Mouse (Mus musculus) heart, adult 9 months (tissue): Measurements from ENCODE around the gene Tax1bp1.
"Not testable (repeated sequence)": the region's sequence is repeated elsewhere in the genome, so short reads cannot be mapped to it uniquely, and the experiment has no call there.

Source experiments
- DNase-seq, 2 experiments: peaks; one replicate each; pipeline ENCODE4 v3.0.0; 2022; ENCODE audit warnings: low spot score in 2 of 2

The Tax1bp1 gene

DNA sequence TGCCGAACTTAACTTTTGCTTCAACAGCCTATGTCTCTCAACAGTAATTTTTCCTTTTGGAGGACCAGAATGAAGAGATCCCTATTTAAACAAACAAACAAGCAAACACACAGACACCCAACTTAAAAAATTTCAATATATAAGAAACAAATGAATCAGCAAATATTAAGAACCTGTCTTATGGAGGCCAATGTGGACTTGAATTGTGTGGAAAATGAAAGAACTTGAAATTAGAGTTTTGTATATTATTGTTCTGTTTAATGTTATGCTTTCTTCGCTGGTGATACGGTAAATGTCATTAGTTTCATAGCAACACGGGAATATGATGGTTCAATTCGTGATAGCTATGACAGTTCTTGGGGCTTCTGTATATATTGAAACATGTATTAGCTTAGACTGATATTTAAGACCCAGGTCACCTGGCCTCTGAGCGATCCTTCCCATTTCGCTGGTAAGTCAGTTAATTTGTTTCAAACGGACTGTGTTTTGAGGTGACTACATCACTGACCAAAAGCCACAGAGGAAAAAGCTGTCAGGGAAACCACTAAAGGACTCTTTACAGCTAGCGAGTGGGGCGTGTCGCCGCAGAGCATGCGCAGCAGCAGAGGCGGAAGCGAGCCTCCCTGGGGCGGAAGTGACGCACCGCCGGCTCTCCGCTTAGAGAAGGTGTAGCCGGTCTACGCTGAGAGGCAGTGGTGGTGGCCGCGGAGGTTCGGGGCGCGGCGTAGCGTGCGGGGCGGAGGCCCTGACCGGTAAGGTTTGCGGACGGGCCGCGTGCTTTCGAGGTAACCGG lies at the start of gene Tax1bp1:
Gene Tax1bp1 (plus strand): TSS at position 626 of the 793 bp plus-strand sequence.
- DNase-seq: peak; percentile 92 to 94

DNA sequence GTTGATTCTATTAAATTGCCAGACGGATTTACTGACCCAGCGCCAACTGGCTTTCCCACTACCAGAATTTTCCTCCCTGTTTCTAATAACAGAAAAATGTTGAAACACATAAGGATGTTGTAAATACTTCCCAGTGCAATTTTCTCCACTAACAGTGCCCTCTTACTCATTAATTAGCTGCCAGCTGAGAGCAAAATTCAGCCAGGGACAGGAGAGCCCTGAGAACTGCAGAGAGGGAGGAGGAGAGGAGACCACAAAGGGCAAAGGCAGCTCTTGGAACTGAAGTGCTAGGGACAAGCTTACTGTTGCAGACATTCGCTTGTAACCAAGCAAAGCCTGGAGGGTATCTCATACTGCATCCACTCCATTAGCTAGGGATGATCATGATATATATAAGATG lies 45.9 kb upstream of the Tax1bp1 start:
- no peak for DNase-seq

DNA sequence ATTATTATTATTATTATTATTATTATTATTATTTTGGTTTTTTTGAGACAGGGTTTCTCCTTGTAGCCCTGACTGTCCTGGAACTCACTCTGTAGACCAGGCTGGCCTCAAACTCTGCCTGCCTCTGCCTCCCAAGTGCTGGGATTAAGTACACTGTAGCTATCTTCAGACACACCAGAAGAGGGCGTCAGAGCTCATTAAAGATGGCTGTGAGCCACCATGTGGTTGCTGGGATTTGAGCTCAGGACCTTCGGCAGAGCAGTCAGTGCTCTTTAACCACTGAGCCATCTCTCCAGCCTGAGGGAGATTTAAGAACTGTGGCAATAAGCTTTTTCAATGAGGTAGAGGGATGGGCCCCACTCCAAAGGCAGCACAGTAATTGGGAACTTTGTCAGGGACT lies 43.7 kb upstream of the Tax1bp1 start:
- not testable (repeated sequence) for DNase-seq

DNA sequence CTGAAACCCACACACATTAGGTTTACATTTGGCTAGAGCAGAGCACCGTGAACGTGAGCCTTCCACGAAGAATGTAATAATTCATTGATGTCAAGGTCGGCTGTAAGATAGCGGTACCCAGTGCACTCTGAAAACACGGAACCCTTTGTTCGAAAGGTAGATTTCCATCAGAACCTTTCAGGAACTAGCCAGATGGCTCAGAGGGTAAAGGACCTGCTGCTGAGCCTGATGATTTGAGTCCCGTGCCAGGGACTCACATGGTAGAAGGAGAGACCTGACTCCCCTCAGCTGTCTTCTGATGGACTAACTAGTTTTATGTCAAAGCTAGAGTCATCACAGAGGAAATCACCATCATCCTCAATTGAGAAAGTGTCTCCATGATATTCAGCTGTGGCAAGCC lies 41.7 kb upstream of the Tax1bp1 start:
- no peak for DNase-seq

DNA sequence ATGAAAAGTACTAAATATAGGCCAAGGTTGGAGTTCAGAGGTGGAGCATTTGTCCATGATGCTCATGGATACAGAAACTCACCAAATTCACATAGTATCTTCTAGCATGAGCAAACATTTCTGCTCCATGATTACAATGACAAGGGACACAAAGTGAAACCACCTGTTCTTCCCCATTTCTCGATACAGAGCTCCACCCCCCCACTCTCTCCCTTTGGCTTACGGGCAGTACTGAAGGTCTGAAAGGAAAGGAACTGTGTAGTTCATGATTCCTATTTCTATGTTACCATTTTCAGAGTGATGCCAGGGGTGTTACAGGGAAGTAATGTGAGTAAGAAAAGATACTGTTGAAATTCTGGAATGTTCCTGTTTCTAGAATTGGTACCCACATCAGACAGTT lies 41.0 kb upstream of the Tax1bp1 start:
- DNase-seq: no peak

DNA sequence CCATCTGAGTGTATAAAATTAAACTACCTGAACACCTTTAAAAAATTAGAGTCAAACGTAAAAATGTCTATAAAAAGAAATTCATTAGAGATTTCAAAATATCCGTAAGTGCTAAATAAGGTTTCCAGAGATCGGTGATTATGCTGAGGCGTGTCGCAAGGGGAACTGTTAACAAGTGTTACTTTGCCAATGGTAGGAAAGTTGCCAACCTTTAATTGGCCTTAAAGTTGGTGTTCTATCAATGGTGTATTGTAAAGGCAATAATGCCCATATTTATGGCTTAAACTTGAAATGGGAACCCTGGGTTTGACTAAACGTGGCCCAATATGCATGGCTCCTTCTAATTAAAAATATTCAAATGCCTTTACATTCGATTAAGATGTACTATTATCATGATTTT lies 39.8 kb upstream of the Tax1bp1 start:
- DNase-seq: no peak

GRCm38 (mm10) chr6:52674541-52674940 lies 39.0 kb upstream of the Tax1bp1 start:
- no peak for DNase-seq

DNA sequence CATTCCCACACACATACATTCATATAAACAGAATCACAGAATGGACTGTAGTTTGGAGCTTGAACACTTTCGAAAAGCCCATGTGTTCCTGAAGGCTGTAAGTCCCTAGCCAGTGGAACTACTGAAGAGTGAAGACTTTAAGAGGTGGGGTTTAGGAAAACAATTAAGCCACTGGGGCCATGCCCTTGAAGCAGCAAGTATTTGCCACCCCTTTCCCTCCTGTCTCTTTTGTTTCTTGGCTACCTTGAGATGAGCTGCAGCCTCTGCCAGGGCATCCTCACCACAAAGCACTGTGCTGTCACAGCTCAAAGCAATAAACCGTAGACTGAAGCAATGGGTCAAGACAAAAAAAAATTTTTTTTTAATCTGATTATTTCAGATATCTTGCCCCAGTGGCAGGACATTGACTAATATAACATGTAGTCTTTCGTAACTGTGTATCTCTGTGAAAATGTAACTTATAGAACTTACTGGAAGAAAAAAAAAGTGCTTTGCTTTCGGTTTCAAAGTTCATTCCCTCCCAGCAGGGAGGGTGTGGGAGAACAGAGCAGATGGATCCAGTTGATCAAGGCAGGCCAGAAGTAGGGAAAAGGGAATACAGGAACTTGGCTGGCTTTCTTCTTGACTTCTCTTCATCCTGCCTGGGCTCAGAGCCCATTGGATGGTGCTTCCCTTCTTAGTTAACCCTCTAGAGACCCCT lies 38.2 kb upstream of the Tax1bp1 start:
- DNase-seq: peak; percentile 53 to 58

- DNase-seq: not testable (repeated sequence)
These were observed 36.0 kb upstream of the Tax1bp1 start for GRCm38 (mm10) chr6:52677534-52677933.

- DNase-seq: peak in 1 of 2 experiments; percentile 6
These were observed 34.0 kb upstream of the Tax1bp1 start for GRCm38 (mm10) chr6:52679565-52679964.

GRCm38 (mm10) chr6:52680458-52681032 lies 33.0 kb upstream of the Tax1bp1 start:
- DNase-seq: no peak

DNA sequence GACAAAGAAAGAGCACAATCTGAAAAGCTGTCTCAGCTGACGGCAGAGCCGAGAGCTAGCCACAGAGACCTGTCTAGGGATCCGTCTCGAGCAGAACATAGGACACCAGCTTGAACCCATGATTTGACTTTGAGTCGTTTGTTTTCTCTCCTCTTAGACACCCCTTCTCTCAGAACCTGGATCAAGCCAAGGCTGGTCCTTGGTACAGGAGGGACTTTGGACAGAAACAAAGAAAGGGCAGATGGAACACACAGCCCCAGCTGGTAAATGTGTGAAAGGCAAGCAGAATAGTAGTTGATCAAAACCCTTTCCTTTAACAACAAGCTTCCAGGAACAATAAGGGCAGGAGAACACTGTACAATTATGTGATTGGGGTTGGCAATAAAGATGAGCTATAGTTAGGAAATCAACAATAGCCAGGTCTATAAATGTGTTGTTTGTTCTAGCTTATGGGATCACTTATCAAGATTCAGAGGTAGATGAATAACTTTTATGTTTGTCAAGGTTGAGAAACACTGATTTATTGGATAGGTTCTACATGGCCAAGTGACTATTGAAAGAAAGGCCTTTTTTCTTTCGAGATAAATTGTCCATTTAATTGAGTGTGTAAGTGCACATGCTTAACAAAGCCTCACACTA lies 31.6 kb upstream of the Tax1bp1 start:
- DNase-seq: no peak

GRCm38 (mm10) chr6:52682607-52683006 lies 30.9 kb upstream of the Tax1bp1 start:
- DNase-seq: no peak

DNA sequence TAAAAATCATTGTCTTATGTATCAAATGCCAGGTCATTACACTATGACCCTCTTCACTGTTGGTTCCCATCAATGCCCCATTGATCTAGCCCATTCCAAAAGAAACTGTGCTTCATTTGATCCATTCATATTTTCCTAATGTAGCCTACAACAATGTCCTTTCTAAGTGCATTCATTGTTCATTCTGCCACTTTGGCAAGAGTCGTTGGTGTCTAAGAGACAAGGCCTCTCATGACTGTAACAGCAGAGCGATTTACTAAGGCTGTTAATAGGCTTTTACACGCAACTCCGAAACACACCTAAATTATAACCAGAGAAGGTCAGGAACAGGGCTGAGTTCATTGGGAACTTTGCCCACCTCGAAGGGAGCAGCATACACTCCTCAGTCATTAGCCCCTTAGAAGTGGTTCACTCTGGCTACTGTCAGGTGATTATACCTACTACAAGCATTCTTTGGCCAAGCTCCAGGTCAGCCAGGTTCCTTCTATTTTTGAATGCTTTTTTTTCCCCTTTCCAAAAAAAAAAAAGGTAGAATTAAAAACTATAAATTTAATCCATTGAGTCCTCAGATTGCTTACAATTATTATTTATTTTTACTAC lies 26.5 kb upstream of the Tax1bp1 start:
- no peak for DNase-seq

DNA sequence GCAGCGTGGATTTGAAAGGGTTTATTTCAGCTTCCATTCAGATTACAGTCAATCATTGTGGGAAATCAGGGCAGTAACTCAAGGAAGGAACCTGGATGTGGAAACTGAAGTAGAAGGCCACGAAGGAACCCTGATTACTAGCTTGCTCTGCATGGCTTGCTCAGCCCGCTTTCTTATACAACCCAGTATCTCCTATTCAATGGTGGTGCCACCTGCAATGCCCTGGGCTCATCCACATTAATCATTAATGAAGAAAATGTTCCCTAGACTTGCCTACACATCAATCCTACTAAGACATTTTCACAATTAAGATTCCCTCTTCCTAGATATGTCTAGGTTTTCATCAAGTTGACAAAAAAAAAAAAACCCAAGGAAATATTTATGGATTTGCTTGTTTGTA lies 23.2 kb upstream of the Tax1bp1 start:
- no peak for DNase-seq

GRCm38 (mm10) chr6:52691800-52692199 lies 21.7 kb upstream of the Tax1bp1 start:
- no peak for DNase-seq

GRCm38 (mm10) chr6:52692451-52693063 lies 21.0 kb upstream of the Tax1bp1 start:
- DNase-seq: peak in 1 of 2 experiments; percentile 43

- DNase-seq: peak in 1 of 2 experiments; percentile 22
These were observed 15.5 kb upstream of the Tax1bp1 start for GRCm38 (mm10) chr6:52697964-52698535.

DNA sequence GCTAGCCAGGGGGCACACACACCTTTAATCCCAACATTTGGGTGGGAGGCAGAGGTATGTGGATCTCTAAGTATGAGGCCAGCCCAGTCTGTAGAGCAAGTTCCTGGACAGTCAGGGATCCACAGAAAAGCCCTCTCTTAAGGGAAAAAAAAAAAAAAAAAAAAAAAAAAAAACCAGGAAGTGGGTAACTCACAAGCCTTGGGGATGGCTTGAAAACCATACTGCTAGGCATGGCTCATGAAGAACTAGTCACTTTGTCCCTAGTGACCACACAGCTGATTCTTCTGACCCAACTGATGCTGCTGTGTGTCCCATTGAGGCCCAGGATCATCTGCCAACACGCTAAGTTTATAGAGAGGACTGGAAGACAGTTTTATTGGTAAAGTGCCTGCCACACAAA lies 14.5 kb upstream of the Tax1bp1 start:
- DNase-seq: no peak

- DNase-seq: no peak
These were observed 13.6 kb upstream of the Tax1bp1 start for GRCm38 (mm10) chr6:52699899-52700298.

DNA sequence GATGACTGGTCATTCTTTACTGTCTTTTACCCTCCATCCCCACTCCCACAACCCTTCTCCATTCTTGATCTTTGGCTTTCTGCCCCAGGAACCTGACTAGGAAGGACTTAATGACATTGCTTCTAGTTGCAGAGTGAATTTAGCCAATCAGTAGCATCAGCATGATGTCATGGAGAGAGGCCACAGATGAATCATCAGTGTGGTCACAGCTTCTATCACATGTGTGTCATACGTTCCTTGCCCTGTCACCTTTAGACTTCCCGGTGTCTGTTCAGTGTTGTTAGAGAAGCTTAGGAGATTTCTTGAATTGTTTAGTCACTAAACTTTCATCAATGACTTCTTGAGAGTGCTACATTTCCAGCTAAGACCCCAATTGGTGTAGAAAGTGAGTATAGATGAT lies 10.3 kb upstream of the Tax1bp1 start:
- no peak for DNase-seq
